Mouse (Mus musculus): ENCODE data around the gene Dennd6b.
A peak's percentile ranks its signal among the peaks of the same experiment; 100 is the strongest.

Dennd6b gene

DNA sequence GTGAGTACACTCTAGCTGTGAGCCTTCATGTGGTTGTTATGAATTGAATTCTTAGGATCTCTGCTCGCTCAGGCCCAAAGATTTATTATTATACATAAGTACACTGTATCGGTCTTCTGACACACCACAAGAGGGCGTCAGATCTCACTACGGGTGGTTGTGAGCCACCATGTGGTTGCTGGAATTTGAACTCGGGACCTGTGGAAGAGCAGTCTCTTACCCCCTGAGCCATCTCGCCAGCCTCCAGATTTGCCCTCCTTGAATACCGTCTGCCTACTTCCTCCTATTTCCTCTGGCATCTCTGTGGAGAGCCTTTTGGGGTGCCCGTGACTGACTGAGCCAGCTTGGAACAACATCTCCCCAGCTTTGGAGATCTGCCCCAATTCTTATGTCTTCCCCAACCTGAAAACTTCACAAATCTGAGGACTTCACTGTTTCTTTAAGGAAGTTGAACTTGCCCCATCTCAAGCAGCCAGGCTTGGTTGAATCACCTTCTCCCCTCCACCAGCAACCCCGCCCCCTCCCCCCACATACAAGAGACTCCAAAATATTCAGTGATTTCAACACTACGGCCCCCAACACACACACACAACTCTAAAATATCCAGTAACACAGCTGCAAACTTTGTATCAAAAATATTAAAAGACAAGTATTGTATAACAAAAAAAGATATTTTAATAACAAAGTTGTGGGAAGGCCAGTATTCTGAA is 14.6 kb downstream of the Dennd6b start:
- no peak for DNase-seq (ENCODE audit: low read depth, low spot score)

DNA sequence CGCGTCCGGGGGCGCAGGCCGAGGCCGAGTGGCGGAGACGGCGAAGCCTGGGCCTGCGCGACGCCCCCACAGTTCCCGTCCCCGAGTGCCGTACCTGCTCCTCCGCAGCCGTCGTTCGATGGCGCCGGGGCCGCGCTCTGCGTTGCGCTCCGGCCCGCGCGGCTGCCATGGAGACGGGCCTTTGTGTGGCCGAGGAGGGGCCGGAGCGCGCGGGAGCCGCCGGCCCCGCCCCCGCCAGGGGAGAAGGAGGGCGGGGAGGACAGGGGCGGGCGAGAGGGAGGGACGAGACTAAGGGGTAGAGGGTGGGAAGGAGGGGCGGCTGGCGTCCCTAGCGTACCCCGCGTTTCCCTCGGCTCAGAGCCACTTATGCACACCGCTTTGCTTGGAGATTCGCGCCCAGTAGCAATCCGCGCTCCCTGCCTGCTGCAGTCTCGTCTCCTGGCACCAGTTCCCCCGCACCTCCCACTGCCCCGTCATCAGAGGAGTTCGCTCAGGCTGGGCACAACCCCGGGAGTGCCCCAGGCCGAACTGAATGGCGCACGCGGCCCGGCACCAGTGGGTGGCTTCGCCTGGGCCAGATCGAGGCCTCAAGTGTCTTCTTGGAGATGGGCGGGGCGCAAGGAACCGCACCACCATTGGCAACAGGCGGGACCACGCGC is 15.6 kb downstream of the Dennd6b start, which contains the start of gene Plxnb2:
Plxnb2 (minus strand) TSS at position 218 of the 659 bp plus-strand sequence.
- peak; percentile 78 for DNase-seq (ENCODE audit: low read depth, low spot score)

DNA sequence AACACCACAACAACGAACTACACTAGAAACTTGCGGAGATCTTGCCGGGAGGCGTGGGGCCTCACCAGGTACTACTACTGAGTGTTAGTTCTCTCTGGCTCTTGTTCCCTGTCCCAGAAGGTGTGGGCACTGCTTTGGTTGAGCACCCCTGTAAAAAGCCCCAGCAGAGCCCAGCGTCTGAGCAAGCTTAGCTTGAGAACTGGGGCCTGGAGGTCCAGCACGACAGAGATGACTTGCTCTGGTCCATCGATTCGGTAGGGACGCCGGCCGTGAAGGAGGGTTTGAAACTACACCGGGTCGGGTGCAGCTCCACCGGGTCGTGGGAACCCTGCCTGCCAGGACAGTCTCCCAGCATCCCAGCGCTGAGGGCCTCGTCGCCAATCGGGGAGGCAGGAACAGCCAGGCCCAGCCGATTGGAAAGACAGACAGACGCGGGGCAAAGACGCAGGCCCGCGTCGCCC is 16.2 kb downstream of the Dennd6b start:
- no peak for DNase-seq (ENCODE audit: low read depth, low spot score)

DNA sequence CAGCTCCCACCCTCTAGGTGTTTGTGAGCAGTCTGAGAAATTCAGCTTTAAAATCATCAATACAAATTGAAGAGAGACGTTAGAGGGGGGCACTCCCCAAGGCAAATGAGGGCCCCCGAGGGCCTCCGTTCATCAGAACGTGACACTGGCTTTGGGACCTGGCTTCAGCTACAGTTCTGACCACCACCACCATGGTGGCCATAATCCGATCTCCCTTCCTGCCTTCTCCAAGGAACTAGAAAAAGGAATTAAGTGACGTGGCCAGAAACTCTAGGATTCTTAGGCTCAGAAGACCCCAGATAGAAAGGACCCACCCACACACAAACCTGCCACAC is 16.7 kb downstream of the Dennd6b start:
- DNase-seq (ENCODE audit: low read depth, low spot score): no peak

DNA sequence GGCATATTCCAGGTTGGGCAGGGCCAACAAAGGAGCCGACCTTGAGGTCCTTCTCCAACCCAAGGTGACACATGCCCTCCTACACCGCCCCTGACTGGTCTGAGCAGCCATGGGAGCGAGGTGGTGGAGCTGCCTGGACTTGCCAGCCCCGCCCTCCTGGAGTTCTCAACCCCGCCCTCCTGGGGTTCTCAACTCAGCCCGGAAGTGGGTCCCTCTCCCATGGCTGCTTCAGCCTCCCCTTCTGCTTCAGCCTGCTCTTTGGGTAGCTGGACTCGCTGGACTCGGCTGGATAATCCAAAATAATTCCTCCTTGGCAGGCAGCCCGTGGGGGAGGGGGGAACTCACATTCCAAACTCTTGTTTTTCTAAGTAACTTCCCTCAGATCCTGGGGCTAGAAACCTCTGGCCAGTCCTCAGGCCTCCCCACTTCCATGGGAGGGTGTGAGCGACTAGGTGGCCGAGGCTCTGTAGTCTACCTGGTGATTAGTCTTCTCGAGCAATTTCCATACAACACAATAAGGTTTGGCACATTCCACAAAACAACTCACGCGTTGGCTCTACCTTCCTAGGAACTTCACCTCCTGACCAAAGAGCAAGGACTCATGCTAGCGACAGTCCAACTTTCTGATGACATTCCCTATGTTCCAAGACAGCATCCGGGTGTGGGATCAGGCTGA is 17.2 kb downstream of the Dennd6b start:
- no peak for DNase-seq (ENCODE audit: low read depth, low spot score)

DNA sequence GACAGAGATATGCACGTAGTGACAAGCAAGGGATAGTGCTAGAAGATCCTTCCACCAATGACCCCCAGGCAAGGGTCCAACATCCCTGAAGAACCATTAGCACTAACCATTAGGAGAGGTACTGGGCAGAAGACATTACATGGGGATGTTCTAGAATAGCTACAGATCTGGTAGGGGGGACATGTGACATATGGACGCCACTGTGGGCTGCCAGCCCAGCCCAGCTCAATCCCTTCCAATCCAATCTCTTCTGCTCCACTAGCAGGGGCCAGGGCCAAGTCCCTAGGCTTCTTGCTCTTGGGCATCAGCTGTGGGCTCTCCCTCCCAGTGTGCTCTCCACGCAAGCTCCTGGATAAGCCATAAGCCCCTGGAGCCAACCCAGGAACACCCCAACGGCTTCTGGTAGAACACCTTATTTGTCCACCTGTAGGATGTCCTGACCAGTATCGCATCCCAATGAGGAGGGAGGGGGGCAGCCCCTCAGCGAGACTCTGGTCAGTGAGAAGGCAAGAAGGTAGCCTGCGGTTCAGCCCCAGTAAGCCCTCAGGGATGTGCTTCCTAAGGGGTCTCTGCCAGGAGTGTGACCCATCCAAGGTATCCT is 17.9 kb downstream of the Dennd6b start:
- DNase-seq (ENCODE audit: low read depth, low spot score): no peak

DNA sequence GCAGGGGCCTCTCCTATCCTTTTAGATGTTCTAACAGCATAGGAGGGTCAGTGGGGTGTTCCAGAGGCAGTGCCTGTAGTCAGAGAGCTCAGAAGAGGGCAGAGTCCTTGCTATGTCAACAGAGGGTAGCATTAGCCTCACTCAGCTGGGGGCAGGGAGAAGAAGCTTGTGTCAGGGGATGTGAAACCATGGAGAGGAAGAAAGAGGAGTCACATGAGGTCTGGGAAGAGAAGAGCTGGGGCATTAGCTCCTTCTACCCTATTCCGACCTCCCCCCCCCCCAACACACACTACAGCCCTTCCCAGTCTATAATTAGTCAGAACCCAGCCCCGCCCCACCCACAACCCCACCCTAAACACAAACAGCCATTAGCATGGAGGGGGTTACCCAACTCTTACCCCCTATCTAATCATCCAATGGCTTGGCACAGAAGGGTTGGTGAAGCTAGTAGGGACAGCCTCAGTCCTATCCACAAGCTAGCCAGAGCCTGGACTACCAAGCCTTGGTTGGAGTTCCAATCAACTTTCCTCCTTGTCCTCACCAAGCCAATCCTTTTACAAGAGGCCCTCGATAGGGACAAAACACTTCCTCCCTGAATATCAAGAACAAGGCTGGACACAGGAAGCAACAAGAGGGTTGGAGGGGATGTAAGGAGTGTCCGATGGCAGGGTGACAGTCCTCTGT is 18.6 kb downstream of the Dennd6b start:
- DNase-seq (ENCODE audit: low read depth, low spot score): no peak

DNA sequence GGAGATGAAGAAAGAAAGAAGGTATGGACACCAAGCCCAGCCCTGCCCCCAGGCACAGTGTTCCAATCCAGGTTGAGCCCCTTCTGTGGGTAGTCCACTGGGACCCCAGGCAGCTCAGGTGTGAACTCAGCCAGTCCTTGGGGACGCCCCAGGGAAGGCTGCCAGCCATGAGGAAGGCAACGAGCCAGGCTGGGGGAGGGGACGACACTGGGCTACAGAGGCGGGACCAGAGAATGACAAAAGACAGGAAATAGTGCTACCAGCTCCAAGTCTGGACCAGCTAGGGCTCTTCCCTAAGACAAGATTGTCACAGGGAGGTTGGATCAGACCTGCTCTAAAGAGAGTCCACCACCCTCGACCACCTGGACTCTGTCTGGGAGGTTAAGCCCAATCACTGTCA is 19.2 kb downstream of the Dennd6b start:
- DNase-seq (ENCODE audit: low read depth, low spot score): no peak

DNA sequence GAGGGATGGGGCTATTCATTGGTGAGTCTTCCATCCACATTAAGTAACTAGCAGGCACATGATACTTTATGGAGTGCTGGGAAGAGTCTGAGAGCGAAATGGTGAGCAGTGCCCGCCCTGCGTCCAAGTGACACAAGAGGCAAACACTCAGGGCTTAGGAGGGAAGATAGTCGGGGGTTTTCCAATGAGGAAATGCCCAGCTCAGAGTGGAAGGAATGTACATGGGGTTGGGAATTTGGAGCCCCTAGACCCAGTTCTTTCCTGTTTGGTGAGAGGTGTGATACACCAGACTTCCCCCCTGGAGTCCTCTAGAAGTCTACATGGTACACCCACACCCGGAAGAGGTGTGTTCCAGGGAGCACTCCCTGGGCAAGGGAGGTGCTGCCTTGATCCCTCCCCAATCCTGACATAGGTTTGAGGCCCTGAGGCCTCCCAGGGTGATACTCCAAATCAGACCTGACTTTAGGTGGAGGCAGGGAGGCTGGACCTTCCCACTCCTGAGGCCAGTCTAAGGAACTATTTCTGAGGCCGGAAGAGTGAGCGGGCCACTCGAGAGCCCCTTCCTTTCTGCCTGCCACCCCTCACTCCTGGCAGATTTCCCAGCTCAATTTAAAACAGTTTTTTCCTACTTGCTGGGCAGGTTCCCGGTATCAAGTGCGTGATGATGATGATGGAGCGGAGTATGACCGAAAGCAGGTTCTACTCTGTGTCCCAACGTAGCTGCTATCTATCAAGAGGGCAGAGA is 20.7 kb downstream of the Dennd6b start:
- DNase-seq (ENCODE audit: low read depth, low spot score): no peak

DNA sequence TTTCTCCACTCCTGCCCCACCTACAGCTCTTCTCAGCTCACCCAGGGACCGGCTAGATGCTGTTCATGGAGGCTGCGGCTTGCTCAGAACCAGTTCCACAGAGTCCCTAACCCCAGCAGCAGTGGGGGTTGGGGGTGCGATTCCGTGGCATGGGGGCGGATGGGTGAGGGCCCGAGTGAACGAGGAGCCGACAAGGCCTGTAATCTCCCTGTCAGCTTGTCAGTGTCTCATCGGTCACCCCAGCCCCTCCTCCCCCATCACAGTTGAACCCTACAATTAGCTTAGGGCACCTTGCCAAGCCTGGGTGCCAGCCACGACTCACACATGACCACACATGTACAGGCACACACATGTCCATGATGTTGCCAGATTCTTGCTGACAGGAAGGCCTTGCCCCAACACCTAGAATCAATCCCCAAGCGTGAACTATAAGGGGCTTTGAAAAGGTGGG is 21.4 kb downstream of the Dennd6b start:
- no peak for DNase-seq (ENCODE audit: low read depth, low spot score)

DNA sequence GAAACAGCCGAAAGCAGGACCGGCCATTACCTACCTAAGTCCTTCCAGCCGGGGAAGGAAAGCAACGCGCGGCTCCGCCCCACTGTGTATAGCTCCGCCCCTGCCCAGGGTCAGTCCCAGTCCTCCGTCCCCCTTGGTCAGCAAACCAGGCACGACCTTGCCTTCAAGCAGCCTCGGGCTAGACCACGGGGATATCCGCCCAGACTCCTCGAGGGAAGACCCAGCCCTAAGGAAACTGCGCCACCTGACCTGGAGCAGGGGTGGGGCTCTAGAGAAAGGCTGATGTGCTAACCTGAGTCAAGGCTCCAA is 22.4 kb downstream of the Dennd6b start:
- no peak for DNase-seq (ENCODE audit: low read depth, low spot score)

DNA sequence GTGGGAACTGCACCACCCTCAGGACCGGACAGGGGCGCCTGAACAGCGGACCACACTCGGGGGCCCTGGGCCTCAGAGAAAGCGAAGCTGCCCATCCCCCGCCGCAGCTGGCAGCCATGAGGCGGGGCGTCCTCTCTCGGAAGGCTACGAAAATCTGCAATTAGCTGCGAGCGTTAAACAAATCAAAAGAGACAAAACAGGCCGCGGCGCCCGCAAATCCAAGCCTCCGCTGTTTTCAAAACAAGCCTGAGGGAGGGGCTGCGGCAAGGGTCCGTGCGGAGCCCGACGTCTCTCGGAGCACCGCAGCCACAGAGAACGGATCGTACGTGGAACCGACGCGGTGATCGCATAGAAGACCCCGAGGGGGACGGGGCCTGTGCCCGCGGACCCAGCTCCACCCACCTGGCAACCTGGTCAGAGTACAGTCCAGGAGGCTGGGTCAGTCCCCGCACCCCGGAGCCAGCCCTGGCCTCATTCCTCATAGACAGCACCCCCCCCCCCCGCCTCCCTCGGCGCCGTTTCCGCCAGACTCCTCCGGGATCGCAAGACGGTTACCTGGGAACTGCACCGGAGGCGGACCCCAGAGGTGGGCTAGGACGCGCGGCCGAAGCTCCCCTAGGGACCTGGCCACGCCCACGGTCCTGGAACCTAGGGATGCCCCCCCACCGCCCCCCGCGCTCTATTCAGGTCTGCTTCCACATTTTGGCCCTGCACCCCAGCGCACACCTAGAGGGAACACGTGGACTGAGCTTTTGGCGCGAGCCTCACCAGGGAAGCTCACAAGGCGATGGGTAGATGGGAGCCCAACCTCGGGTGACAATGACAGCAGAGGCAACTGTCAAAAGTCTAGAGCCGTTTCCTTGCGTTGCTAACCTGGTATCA is 23.0 kb downstream of the Dennd6b start:
- no peak for DNase-seq (ENCODE audit: low read depth, low spot score)

DNA sequence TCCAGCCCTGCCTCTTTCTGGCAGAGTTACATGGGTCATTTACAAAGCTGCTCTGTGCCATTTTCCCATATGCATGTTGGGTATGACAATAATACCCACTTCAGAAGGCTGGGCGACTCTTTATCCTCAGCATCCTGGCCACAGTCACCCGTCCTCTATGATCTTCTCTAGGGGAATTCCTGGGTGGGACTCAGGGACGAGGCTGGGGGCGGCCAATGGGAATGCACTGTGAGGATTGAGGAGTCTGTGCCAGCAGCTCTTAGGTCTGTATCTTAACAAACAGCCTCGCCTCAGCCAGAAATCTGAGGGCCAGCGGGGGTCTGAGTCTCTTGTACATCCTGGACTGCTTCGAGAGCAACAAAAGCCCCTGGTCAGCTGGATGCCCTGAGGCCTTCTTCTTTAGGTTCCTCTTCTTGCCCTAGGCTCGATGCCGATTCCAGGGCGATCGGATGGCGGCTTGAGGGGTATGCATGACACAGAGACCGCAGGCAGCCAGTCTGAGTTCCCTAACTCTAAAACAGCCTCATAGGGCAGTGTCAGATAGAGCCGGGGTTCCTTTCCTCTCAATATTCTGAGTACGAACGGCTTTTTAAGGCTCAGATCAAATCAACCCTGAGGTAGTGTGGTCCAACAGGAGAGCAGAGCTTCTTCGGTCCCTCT is 23.9 kb downstream of the Dennd6b start:
- no peak for DNase-seq (ENCODE audit: low read depth, low spot score)

DNA sequence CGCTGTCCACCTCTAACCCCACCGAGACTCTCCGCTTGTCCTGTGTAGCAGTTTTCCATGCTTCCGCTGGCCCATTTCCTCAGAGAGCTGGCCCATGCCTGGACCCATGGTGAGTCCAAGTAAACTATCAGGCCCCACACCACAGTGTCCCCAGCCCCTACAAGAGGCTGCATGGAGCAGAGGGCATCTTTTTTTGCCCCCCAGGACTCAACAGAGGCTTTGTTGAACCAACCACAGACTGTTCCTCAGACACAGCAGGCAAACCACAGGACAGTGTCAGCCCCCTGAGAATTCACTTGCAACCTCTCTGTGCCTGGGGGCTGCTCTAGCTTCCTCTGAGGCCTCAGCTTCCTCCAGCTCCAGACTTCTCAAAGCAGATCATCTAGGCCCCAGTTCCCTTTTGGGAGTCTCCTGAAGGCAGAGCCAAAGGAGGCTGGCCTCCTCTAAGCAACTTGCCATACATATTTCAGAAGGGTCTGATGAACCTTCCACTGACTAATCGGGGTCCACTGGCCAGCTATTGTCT is 24.7 kb downstream of the Dennd6b start:
- DNase-seq (ENCODE audit: low read depth, low spot score): no peak

DNA sequence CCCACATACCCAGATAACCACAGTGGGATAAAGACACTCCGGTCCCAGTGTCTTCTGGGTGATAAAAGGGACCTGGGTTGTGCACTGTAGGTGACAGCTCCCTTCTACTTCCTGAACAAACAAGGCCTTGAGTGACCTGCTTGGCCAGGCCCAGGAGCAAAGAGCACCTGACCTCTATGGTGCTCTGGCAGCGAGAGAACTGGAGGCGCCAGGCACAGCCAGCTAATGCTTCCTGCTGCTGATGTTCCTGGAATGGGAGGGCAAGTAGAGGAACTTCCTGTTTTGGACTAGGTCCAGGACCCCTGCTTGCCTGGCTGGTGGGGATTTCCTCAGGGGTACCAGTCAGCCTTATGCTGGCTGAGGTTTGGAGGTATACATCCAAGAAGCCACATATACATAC is 26.2 kb downstream of the Dennd6b start:
- no peak for DNase-seq (ENCODE audit: low read depth, low spot score)

DNA sequence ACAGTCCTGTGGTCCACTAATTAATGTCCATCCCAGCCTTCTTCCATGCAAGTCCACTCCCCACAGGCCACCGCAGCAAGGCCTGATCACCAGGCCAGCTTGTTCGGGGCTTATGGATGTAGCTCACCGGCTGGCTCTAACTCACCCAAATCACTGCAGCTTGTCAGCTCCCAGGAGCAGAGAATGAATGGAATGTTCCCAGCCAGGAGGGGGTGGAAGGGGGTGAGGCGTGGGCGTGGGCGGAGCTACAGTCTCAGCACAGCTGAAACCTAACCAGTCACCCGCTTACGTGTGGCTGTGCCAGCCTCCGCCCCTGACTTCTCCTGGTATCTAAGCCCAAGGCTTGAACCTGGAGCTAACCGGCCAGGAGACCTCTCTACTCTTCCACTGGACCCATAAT is 26.9 kb downstream of the Dennd6b start:
- DNase-seq (ENCODE audit: low read depth, low spot score): no peak

DNA sequence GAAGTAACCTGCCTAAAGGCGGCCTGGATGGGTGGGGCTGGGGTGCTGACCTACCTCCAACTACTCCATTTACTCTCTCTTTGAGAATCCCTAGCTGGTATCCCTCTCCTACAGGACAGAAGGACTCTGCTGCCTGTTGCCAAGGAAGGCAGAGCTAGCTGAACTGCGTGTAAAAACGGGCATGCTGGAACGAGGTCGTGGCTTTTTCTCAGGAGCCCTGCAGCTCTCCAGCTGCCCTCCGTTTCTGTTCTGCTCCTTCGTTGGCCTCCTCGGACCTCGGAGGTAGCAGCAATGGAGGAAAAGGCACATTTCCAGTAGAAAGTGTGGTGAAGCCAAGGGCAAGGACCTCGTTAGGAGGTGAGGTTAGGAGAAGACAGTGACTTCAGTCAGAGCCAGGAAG is 27.4 kb downstream of the Dennd6b start:
- DNase-seq (ENCODE audit: low read depth, low spot score): no peak

DNA sequence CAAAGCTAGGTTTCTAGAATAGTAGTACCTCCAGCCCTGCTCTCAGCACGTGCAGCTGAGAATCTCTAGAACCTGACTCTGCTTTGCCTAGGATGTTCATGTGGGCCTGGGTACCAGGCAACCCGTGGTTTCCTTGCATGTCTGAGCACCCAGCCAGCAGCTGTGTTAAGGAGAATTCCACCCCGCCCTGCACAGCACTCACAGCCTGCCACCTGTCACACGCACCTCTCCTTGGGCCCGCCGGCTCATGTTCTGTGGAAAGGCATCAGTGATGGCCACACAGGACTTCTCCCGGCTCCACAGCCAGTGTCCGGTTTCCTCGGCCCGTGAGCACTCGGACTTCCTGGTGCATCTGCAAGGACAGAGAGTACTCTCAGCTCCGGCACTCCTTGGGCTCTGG is 30.8 kb downstream of the Dennd6b start:
- DNase-seq (ENCODE audit: low read depth, low spot score): no peak

DNA sequence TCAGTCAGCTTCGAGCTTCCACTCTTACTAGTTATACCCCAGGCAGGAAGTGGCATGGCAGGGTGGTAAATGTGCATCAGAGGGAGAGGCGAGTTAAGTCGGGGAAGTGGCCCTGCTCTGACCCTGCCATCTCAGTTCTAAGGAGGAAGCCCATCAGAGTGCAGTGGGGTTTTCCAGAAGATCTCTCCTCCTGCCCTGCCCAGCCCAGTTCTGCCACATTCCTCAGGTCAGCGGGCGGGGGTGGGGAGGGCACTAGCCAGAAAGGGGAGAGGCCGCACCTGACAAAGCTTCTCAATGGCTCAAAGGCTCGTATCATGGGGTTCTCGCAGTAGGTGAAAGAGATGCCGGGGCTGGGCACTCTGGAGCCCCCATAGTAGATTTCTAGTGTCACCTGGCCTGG is 34.9 kb downstream of the Dennd6b start:
- no peak for DNase-seq (ENCODE audit: low read depth, low spot score)

DNA sequence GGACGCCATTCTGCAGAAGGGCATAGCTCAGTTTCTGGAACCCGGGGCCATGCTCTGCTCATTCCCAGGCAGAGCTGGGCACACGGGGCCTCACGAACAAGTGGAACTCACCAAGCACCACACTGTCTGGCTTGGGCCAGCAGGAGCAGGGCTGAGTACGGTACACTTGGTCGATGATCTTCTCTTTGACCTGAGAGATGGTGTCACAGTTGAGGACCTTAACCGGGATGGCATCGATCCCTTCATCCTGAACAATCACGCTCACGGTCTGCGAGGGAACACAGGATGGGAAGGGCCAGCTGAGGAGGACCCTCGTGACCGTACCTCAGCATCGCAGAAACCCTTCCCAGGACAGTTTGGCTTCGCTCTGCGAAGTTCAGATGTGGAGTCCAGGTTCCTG is 37.8 kb downstream of the Dennd6b start:
- DNase-seq (ENCODE audit: low read depth, low spot score): no peak
